Mouse (Mus musculus): ENCODE measurements at regions not wholly inside any gene's neighbourhood (a gene's known extent, or its start where the extent isn't known, plus 50 kb on each side); places are given as distances from the start of the nearest gene placed in this dataset.

DNA sequence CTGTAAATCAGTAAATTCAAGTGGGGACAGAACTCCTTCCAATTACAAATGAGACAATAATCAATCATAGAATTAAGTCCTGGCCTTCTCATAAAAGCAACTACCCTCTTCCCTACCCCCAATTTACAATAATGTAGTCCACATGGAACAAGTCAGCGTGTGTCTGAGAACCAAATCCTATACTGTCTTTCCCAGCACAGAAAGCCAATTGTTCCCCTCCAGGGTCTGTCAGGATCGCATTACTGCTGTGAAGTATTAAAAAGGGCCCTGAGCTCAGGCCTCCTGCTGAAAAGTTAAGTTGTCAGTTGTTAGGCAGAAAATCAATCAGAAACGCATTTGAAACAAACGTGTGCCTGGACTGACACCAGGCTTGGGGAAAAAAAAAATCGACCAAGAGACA lies 205.6 kb downstream of the Parm1 start:
- Histone ChIP-seq H3K36me3 (ENCODE audit: control insufficient read depth, insufficient read depth, low read length, poor library complexity, severe bottlenecking) (no peaks in the 10 kb centered on the region), H3K4me3 (ENCODE audit: insufficient read depth in 1 of 2, low read depth in 1 of 2, low read length in 2 of 2, poor library complexity in 1 of 2, severe bottlenecking in 1 of 2) (no peak overlapping the region), H3K4me1 (ENCODE audit: control insufficient read depth in 2 of 2, insufficient read depth in 2 of 2, low read length in 2 of 2, poor library complexity in 1 of 2) (peaks cover 0 to 3% of the 10 kb centered on the region in 2 experiments; a peak in 2 of 4 replicates), H3K9me3 (ENCODE audit: control insufficient read depth, insufficient read depth, low read depth, low read length) (no peaks in the 10 kb centered on the region), H3K9ac (ENCODE audit: insufficient read depth, low read depth, low read length, poor library complexity, severe bottlenecking) (no peak overlapping the region), H3K27ac (ENCODE audit: insufficient read depth, low read depth, low read length, poor library complexity, severe bottlenecking) (no peak overlapping the region)
- in situ Hi-C loops (cut with MboI; ENCODE audit: low sequenced_read_pairs in 2 of 2, unreplicated experiment in 2 of 2), result no loop called here
- no peak for TF ChIP-seq MAFK (IDR thresholded peaks at IDR 0.05; ENCODE audit: insufficient read depth, low read depth, low read length)
- no peak for TF ChIP-seq CHD2 (IDR thresholded peaks at IDR 0.05; ENCODE audit: low read depth, low read length)
- TF ChIP-seq ZNF384 (IDR thresholded peaks at IDR 0.05; ENCODE audit: low read depth, low read length), result no peak
- TF ChIP-seq ZC3H11A (IDR thresholded peaks at IDR 0.05; ENCODE audit: borderline replicate concordance, low read depth, low read length), result no peak
- DNase-seq (ENCODE audit: low read depth, low spot score), result no peak

DNA sequence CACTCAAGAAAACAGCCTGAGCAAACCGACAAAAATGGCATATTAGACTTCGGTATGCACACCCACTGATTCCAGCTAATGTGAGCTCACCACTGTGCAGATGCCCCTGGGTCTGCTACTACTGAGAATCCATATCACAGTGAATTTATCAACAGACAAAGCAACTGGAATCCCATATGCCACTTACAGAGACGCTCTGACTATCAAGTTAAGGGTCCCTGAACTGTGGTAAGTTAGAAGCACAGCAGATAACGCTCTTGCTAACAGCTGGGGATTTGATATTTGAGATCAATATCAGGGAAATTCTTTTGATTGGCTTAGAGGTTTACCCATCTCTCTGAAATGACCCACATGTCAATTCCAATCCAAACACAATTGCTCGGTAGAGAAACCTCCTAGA lies 205.0 kb downstream of the Parm1 start:
- Histone ChIP-seq H3K36me3 (ENCODE audit: control insufficient read depth, insufficient read depth, low read length, poor library complexity, severe bottlenecking) (no peaks in the 10 kb centered on the region), H3K27ac (ENCODE audit: insufficient read depth, low read depth, low read length, poor library complexity, severe bottlenecking) (no peak overlapping the region), H3K4me3 (ENCODE audit: insufficient read depth in 1 of 2, low read depth in 1 of 2, low read length in 2 of 2, poor library complexity in 1 of 2, severe bottlenecking in 1 of 2) (no peak overlapping the region), H3K9ac (ENCODE audit: insufficient read depth, low read depth, low read length, poor library complexity, severe bottlenecking) (no peak overlapping the region), H3K4me1 (ENCODE audit: control insufficient read depth in 2 of 2, insufficient read depth in 2 of 2, low read length in 2 of 2, poor library complexity in 1 of 2) (peaks cover 0 to 3% of the 10 kb centered on the region in 2 experiments; a peak in 2 of 4 replicates), H3K9me3 (ENCODE audit: control insufficient read depth, insufficient read depth, low read depth, low read length) (no peaks in the 10 kb centered on the region)
- DNase-seq (ENCODE audit: low read depth, low spot score), result no peak
- TF ChIP-seq HCFC1 (IDR thresholded peaks at IDR 0.05; ENCODE audit: borderline replicate concordance, insufficient read depth, low read length), result no peak
- no peak for TF ChIP-seq ZC3H11A (IDR thresholded peaks at IDR 0.05; ENCODE audit: borderline replicate concordance, low read depth, low read length)
- in situ Hi-C loops (cut with MboI; ENCODE audit: low sequenced_read_pairs in 2 of 2, unreplicated experiment in 2 of 2), result no loop called here

DNA sequence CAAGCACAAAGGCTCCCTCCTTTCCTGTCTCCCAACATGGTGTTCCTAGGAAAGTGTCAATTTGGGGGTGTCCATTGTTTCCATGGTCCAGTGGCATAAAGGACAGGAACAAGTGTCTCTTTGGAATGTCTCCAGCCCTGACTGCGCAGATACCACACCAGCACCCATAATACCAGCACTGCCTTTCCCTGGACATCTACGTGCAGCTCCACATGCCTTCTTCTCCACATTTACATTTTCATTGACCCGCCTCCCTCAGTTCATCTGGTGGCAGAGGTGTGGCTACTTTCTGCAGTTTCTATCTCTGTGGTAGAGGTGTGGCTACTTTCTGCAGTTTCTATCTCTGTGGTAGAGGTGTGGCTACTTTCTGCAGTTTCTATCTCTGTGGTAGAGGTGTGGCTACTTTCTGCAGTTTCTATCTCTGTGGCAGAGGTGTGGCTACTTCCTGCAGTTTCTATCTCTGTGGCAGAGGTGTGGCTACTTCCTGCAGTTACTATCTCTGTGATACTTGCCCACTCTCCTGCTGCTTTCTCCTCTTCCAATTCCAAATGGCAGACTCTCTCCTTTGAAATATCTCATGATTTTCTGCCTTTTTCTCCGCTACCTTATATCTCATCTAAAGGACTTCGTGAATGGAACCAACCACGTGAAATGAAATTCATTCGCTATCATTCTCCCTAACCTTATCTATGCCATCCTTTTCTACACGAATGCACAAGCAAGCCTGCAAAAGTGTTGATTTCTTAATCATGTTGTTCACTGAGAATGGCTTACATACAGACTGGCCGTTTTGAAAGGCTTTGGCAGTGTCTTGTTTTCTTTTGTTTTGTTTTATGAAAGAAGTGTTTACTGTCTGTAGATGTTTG lies 204.0 kb downstream of the Parm1 start:
- no peak overlapping the region for H3K27ac ChIP-seq (ENCODE audit: insufficient read depth, low read depth, low read length, poor library complexity, severe bottlenecking)
- no peaks in the 10 kb centered on the region for H3K36me3 ChIP-seq (ENCODE audit: control insufficient read depth, insufficient read depth, low read length, poor library complexity, severe bottlenecking)
- in situ Hi-C loops (cut with MboI; ENCODE audit: low sequenced_read_pairs in 2 of 2, unreplicated experiment in 2 of 2), result no loop called here
- H3K4me3 ChIP-seq (ENCODE audit: insufficient read depth in 1 of 2, low read depth in 1 of 2, low read length in 2 of 2, poor library complexity in 1 of 2, severe bottlenecking in 1 of 2), result no peak overlapping the region
- H3K9me3 ChIP-seq (ENCODE audit: control insufficient read depth, insufficient read depth, low read depth, low read length), result no peaks in the 10 kb centered on the region
- no peak for DNase-seq (ENCODE audit: low read depth, low spot score)
- no peak overlapping the region for H3K9ac ChIP-seq (ENCODE audit: insufficient read depth, low read depth, low read length, poor library complexity, severe bottlenecking)
- peaks cover 0 to 3% of the 10 kb centered on the region in 2 experiments; a peak in 2 of 4 replicates for H3K4me1 ChIP-seq (ENCODE audit: control insufficient read depth in 2 of 2, insufficient read depth in 2 of 2, low read length in 2 of 2, poor library complexity in 1 of 2)
- TF ChIP-seq ZNF384 (IDR thresholded peaks at IDR 0.05; ENCODE audit: low read depth, low read length), result no peak

DNA sequence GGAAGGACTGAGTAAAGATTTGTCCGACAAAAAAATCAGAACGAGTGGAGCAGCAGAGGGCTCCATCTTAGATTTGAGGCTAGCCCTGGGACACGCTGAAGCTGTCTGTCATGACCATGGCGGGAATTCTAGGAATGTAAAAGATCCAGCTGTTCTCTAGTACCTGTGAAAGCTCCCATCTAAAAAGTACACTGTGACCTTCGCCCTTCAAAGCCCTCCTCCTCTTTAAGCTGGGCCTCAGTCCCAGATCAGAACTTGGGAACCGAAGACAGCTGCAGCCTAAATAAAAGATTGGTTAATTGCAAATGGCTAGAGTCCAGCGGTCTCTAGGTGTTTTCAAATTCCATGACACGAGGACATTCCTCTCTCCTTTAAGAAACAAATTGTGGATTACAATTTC lies 195.6 kb downstream of the Parm1 start:
- TF ChIP-seq MAFK (IDR thresholded peaks at IDR 0.05; ENCODE audit: insufficient read depth, low read depth, low read length) (no peak), ZNF384 (IDR thresholded peaks at IDR 0.05; ENCODE audit: low read depth, low read length) (no peak)
- Histone ChIP-seq H3K9me3 (ENCODE audit: control insufficient read depth, insufficient read depth, low read depth, low read length) (no peaks in the 10 kb centered on the region), H3K4me3 (ENCODE audit: insufficient read depth in 1 of 2, low read depth in 1 of 2, low read length in 2 of 2, poor library complexity in 1 of 2, severe bottlenecking in 1 of 2) (no peak overlapping the region), H3K27ac (ENCODE audit: insufficient read depth, low read depth, low read length, poor library complexity, severe bottlenecking) (no peak overlapping the region), H3K36me3 (ENCODE audit: control insufficient read depth, insufficient read depth, low read length, poor library complexity, severe bottlenecking) (no peaks in the 10 kb centered on the region), H3K9ac (ENCODE audit: insufficient read depth, low read depth, low read length, poor library complexity, severe bottlenecking) (no peak overlapping the region), H3K4me1 (ENCODE audit: control insufficient read depth in 2 of 2, insufficient read depth in 2 of 2, low read length in 2 of 2, poor library complexity in 1 of 2) (0 out of 4 replicates have a peak, but pooled peaks cover 0 to 2% of the 10 kb centered on the region in 2 experiments)
- in situ Hi-C loops (cut with MboI; ENCODE audit: low sequenced_read_pairs in 2 of 2, unreplicated experiment in 2 of 2), result no loop called here
- DNase-seq (ENCODE audit: low read depth, low spot score), result no peak
